Mouse (Mus musculus): ENCODE measurements around the gene Inpp1.
"Not testable (repeated sequence)": the region's sequence is repeated elsewhere in the genome, so short reads cannot be mapped to it uniquely, and the experiment has no call there.

The Inpp1 gene

DNA sequence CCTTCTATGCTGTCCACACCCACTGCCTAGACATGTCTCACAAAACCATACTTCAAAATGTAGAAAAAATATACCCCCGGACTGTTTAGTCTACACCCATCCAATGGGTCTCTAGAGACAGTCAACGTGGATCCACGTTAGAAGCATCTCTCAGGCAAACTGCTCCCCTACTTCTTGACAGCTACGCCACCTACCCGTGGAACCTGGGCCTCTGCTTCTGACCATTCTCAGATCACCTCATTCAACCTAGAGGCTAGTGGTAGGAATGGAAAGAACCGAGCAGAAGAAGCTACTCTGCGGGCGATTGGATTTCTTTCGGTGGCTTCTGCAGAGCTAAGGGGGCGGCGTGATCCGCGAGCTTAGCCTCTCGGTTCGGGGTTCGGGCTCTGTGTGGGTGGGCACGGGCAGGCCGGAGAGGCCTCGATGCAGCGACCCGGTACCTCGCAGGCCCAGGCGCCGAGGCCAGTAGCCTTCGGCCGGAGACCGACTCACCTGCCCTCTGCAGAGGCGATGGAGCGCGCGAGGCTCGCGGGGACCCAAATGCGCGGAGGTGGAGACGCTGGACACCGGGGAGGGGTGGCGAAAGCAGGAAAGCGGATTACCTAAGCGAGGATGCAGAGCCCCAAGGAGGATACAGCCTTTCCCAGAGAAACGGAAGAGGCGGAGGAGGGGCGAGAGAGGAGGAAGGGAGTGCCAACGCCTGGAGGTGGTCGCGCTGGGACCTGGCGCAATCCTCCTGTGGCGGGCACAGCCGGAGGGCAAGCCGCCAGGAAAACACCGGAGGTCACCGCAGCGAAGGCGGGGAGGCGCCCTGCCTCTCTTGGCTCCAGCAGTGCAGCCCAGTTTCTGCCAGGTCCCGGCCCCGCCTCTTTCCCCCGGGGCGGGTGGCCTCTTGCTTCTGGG, at the start of gene Inpp1:
Gene Inpp1, minus strand, starts transcription at position 779 of the 903 bp plus-strand sequence.
- DNase-seq (ENCODE audit: low read depth, low spot score) = peak; percentile 18

GRCm38 (mm10) chr1:52866007-52866406, 48.5 kb upstream of the Inpp1 start:
- no peak for DNase-seq (ENCODE audit: low read depth, low spot score)

- DNase-seq (ENCODE audit: low read depth, low spot score) = no peak
Measured at GRCm38 (mm10) chr1:52864220-52864619, 46.7 kb upstream of the Inpp1 start.

DNA sequence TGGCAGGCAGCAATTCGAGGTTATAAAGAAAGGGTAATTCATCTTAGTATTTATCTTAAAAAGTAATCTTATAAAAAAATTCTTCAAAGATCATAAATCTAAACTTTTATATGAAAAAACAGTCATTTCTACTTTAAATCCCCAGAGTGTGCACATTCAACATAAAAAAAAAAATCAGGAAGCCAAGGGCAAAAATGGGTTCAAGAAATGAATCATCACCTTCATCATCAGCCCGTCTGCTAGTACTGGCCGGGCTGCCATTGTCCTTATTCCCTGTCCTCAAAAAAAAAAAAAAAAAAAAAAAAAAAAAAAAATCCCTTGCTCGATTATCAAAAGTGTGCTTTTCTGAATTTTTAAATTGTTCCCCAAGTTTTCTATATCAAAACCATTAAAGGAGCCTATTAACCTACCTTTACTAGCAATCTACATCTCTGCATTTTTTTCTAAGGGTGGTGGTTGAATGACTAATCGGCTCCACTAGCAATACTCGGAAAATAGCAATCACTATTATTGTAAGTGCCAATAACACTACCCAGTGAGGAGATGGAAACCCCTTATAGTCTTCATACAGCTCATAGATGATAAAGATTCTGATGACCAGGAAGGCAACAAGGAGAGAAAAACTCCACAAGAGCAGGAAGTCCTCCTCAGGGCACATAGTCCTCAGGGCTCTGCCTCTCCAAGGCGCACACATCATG, 38.6 kb upstream of the Inpp1 start:
- no peak for DNase-seq (ENCODE audit: low read depth, low spot score)

DNA sequence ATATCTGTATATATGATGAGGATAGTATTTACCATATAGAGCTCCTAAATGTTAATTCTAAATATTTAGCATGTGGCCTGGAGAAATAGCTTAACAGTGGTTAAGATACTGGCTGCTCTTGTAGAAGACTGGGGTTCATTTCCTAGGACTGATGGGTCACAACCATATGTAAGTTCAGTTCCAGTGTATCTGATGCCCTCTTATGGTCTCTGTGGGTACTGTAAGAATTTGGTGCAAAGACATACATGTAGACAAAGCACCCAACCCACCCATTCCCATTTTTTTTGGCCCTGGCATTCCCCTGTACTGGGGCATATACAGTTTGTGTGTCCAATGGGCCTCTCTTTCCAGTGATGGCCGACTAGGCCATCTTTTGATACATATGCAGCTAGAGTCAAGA, 36.5 kb upstream of the Inpp1 start:
- DNase-seq (ENCODE audit: low read depth, low spot score) = not testable (repeated sequence)

DNA sequence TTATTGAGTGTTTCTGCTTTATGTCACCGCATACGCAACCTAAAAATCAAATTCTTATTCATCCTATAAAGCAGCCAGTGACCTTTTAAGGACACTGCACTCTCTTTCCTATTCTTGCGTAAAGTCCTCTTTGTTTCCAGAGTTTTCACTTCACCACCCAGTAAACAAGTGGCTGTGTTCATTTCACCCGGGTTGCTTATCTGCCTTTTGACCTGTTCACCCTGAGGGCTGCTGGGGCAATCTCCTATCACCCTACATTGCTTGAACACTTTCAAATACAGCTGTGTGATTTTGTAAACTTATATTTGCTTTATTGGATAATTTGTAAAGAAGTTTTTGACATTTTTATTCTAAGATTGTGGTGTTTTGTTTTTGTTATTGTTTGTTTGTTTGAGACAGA, 31.9 kb upstream of the Inpp1 start:
- DNase-seq (ENCODE audit: low read depth, low spot score) = no peak

DNA sequence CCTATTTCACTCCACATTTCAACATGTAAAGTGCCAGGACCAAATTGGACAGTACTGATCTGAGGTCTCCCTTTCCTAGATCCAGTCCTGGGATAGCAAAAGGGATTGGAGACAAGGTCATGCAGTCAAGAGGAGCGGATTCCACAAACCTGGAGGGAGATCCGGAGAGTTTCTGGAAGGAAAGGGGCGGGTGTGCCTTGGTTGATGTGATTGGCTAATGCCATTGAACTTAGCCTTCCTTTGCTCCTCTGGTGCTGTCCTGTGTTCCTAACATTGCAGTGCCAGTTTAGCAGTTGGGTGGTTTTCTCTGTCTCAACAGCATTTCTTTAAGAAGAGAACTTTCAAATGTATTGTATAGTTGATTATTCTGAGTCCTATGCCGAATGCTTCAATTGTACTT, 29.1 kb upstream of the Inpp1 start:
- no peak for DNase-seq (ENCODE audit: low read depth, low spot score)

DNA sequence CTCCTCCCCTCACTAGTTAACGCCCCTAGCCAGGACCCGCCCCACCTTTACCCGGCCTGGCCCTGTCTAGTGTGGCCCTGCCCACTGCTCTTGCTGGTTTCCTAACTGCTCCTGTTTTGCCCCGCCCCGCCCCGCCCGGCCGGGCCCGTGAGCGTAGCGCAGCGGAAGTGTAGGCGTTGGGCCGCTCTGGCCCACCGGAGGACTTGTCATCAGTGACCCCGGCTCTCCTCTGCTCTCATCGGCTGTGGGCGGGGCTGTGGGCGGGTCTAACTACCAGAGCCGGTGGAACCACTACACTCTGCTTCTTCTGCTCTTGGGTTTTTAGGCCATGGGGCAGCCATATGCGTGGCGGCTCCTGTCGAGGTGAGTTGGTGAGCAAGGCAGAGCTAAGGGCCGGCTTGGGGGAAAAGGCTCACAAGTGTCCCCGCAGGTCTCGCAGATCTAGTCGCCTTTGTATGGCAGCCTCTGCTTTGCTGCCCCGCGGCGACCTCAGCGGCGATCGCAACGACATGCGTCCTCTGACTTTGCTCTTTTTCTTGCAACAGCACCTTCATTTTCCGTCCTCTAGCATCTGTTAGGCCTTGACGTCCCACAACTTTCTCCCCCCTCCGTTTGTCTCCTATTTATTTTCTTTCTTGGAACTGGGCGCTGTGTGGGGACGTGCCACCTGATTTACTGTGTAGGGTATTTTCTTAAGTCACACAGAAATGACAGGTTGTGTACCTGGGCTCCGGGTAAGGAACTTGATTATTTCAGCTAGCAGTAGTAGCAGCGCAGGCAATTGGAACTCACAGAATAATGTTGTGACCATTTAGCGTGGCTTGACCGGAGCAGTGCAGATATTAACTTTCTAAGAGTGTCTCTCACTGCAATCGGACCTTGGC, 27.5 kb upstream of the Inpp1 start, which contains the start of gene Hibch:
Gene Hibch, plus strand, starts transcription at position 148 of the 884 bp plus-strand sequence.
- peak; percentile 94 for DNase-seq (ENCODE audit: low read depth, low spot score)

GRCm38 (mm10) chr1:52844354-52844753, 26.9 kb upstream of the Inpp1 start:
- DNase-seq (ENCODE audit: low read depth, low spot score) = no peak

DNA sequence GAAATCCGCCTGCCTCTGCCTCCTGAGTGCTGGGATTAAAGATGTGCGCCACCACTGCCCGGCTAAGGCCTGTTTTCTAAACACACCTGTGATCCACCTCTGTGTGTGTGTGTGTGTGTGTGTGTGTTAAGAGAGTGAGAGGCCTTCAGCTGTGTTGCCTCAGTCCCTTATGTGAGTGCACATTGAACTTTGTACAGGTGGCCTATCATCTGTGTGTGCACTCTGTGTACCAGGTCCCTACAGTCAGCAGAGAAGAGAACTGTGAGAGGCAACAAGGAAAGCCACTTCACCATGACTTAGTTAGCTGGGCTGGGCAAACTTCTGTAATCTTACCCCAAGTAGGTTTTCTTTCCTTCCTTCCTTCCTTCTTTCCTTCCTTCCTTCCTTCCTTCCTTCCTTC, 21.6 kb upstream of the Inpp1 start:
- no peak for DNase-seq (ENCODE audit: low read depth, low spot score)

- no peak for DNase-seq (ENCODE audit: low read depth, low spot score)
Measured at GRCm38 (mm10) chr1:52817813-52818147, 292 bp upstream of the Inpp1 start.

- no peak for DNase-seq (ENCODE audit: low read depth, low spot score)
Measured at GRCm38 (mm10) chr1:52816232-52816891, 1.1 kb downstream of the Inpp1 start.

DNA sequence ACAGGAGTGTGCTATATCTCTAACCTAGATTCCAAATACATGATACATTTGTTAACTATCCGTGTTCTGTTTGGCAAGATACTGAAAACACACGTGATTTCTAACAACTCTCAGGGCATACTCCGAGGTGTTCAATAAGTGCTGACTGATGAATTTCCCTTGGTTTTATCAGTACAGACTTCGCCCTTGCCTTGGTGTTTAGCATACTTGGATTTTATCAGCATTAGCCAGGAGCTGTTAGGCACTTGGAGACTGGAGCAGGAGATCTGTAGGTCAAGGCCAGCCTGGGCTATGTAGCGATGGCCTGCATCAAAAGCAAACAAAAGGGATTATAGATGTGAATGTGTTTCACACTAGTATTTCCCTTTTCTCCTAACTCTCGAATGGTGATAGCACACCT, 9.0 kb downstream of the Inpp1 start:
- no peak for DNase-seq (ENCODE audit: low read depth, low spot score)

- DNase-seq (ENCODE audit: low read depth, low spot score) = no peak
Measured at GRCm38 (mm10) chr1:52805041-52805440, 12.4 kb downstream of the Inpp1 start.

GRCm38 (mm10) chr1:52802406-52802975, 15.0 kb downstream of the Inpp1 start:
- no peak for DNase-seq (ENCODE audit: low read depth, low spot score)

DNA sequence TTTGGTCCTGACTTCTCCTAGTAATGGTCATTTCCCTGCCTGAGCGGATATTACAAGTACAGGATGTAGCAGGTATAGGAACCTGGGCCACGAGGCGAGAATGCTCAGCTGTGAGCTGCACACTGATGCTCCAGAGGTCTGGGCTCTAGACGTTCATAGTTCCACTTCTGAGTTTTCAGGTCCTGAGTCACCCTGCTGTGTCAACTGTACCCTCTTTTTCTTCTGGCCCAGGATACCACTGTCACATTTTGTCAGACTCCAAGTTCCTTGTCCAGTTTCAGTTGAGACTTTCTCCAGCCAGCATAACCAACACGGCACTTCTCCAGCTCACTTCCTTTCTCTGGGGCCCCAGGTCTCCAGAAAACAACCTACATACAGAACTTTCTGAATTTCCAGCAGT, 15.8 kb downstream of the Inpp1 start:
- no peak for DNase-seq (ENCODE audit: low read depth, low spot score)

DNA sequence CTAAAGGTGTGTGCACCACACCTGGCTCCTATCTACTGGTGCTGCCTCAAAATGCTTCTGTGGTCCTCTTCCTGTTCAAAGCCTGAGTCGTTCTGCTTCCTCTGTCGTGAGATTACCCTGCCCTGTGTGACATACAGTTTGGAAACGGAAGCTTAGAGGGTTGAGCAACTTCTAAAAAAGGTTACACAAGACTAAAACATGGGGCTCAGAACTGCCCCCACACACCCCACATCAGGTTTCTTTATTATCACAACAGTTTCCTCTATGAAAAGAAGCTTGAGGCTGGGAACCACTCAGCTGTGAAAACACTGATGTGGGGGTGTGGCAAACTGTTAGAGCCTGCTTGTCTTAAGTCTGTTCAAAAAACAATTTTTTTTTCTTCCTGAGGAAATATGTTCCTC, 17.1 kb downstream of the Inpp1 start:
- DNase-seq (ENCODE audit: low read depth, low spot score) = no peak

DNA sequence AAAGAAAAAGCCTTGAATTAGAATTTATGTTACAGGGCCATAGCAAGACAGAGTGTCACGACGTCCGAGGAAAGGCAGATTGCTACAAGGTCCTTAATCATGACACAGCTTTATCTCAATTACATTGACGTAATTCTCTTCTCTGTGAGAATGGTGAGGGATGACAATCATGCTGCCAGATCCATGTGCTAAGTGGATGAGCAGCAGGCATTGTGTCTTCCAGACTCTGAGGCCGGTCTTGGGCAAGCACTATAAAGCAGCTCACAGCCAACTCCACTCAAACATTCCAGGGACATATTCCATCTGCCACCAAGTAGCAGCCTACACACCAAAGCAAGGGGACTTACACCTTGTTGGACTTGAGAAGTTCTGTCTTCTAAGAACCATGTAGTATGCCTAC, 17.7 kb downstream of the Inpp1 start:
- DNase-seq (ENCODE audit: low read depth, low spot score) = no peak

DNA sequence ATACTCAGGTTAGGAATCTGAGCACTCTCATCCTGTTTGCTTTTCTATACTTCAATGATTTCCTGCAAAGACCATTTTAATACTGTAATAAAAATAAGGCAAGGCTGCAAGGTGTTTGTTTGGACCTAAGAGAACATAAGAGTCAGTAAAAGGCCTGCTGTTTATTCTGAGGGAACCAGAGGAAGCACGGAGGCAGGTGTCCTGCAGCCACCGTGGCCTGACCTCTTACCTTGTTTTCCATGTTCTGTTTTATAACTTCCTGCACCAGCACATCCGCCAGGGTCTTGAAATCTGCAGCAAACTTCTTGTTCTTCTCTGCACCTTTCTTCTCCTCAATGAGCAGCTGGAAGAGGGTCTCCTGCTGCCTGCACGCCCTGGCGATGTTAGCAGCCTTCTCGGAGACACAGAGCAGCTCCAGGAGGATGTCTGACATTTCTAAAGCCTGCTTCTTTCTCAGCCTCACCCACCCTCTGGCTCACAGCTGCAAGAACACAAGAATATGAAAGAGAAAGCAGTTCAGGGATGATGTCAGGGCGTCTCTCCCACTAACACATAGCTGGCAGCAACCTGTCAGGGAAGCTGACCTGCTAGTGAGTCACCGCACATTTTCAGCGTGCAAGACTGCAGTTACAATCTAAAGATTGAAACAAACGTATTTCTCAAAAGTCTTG, 18.3 kb downstream of the Inpp1 start:
- no peak for DNase-seq (ENCODE audit: low read depth, low spot score)

GRCm38 (mm10) chr1:52795927-52796326, 21.6 kb downstream of the Inpp1 start:
- no peak for DNase-seq (ENCODE audit: low read depth, low spot score)

GRCm38 (mm10) chr1:52793692-52794091, 23.8 kb downstream of the Inpp1 start:
- no peak for DNase-seq (ENCODE audit: low read depth, low spot score)

Measured in WW6 (cell line).